Mouse (Mus musculus): ENCODE data around the gene Napa. TPM values are rescaled to one million over a fixed set of nuclear protein-coding genes. Genes with fewer than 3 reads are reported as not detected.
A peak's percentile ranks its signal among the peaks of the same experiment; 100 is the strongest.

The Napa gene
- total RNA-seq (2021) (100 to 1,000 TPM; 149 to 167 TPM), polyA plus RNA-seq (2012; rRNA removed) (316 and 381 TPM in 2 replicates)
- long read RNA-seq, transcript Napa-201 (11 exons, 2,517 nt), result major isoform, 198 of 231 reads
- long read RNA-seq, partial matches to known transcripts, result 4 of 231 reads
- long read RNA-seq, other reads (novel, unspliced or antisense), result 25 of 231 reads

DNA sequence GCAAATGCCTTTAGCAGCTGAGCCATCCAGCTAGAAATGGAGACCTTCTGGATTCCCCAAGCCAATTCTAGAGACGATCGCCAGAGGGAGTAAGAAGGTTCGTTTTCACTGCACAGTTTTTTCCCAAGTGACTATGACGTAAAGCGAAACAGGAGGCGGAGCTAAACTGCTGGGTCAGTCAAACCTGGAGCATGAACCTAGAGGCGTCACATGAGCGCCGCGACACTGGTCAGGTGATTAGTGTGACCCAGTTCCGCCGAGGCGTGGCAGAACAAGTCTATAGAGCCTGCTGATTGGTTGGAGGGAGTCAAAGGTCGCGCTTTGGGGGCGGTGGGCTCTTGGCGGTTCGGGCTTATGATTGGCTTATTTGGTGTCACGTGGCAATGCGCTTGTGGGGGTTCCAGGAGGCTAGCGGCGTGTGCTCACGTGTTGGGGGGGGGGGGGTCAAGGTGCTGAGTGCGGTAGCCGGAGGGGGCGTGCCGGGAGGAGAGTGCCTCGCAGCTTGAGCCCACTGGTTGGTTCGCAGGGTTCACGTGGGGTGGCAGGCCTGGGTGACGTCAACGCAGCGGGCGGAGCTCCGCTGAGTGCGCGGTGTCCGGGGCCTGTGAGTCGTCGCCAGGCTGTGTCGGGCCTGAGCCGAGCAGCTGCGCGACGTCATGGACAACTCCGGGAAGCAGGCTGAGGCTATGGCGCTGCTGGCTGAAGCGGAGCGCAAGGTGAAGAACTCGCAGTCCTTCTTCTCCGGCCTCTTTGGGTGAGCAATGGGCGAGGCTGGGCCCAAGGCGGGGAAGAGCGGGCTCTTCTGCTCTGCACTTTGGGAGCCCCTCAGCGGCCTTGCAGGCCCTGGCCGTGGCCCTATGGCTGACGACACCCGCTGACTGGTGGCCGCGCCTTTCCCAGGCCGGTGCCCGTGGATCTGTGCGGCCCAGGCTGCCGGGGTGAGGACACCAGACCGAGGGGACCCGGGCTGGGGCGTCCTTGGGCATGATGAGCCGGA is at the start of gene Napa:
Gene Napa, plus strand, starts transcription at position 438 of the 997 bp plus-strand sequence.
- peak; percentile 99 for DNase-seq

GRCm38 (mm10) chr7:16048675-16049575 is 49.3 kb upstream of the Napa start:
- no peak for DNase-seq

- no peak for DNase-seq
These were observed 48.7 kb upstream of the Napa start for GRCm38 (mm10) chr7:16049576-16049915.

- no peak for DNase-seq
These were observed 47.7 kb upstream of the Napa start for GRCm38 (mm10) chr7:16050600-16050999.

- peak; percentile 81 for DNase-seq
These were observed 46.2 kb upstream of the Napa start for GRCm38 (mm10) chr7:16051883-16052595.

DNA sequence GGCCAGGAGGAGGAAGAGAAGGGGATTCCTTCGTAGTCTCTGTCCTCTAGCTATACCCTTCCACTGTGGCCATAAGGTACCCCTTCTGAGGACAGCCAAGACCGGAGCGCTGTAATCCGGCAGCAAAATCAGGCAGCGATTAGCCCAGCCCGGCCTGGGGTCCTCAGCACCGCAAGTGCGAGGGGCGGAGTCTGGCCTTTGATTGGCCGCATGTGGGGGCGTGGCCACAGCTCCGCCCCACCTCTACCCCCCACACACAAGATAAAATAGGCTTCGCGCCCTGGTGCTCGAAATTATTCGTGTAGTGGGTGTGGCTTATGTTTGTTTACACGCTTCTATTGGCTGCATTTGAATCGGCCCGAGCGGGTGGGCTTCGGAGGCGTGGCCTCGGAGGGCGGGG is 45.6 kb upstream of the Napa start:
- DNase-seq, result peak; percentile 98

- DNase-seq, result no peak
These were observed 45.2 kb upstream of the Napa start for GRCm38 (mm10) chr7:16053105-16053504.

- no peak for DNase-seq
These were observed 43.3 kb upstream of the Napa start for GRCm38 (mm10) chr7:16054966-16055365.

DNA sequence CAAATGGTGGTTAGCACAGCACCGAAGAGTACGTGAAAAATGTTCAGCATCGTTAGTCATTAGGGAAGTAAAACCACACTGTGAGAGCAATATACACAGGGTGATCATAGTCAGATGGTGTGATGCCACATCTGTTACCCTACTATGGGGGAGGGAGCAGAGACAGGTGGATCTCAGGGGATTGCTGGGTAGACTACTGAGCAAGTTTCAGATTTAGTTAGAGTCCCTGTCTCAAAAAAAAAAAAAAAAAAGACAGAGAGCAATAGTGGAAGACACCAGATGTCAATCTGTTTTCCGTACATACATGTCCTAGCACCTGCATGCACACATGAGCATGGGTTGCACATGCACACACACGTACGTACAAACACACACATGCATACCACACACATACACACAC is 42.6 kb upstream of the Napa start:
- DNase-seq, result no peak

DNA sequence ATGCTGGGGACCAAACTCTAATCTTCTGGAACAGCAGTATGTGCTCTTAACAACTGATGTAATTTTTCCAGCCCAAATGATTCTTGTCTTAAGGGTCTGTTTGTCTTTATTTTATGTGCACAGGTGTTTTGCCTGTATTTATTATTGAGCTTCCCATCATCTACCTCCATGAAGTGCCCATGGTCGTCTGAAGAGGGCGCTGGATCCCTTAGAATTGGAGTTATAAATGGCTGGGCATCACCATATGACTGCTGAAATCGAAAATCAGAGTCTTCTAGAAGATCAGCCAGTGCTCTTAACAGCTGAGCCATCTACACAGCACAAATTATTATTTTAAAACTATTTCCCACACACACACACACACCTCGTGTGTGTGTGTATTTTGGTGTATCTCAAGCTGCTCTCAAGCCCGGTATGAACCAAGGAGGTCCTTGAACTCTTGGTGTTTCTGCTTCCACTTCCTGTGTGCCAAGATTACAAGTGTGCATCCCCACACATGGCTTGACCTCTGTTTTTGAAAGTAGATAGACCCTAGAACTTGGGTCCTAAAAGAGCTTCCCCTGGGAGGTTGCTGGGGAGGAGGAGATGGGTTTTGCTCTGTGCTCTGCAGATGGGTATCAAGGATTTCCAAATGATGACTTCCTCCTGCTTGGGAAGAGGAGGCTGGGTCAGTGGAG is 41.7 kb upstream of the Napa start:
- peak; percentile 38 for DNase-seq

GRCm38 (mm10) chr7:16057136-16057534 is 41.1 kb upstream of the Napa start:
- DNase-seq, result no peak

- no peak for DNase-seq
These were observed 36.8 kb upstream of the Napa start, which contains the start of gene Zfp541 for GRCm38 (mm10) chr7:16061219-16062098. Zfp541 (plus strand) TSS chr7:16061814.

DNA sequence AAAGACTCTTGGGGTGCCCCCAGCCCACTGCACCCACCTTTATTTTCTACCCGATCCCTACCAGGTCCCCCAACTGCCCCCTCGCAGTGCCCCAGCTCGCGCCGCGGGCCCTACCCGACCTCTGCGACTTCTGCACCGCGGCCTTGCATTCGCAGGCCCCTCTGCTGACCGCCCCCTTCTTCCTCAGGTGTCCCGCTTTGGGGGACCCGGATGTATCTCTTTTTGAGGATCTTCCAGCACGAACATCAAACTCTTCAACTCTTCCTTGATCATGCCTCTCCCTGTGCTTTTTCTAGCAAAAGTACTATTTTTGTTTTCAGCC is 36.2 kb upstream of the Napa start:
- no peak for DNase-seq

DNA sequence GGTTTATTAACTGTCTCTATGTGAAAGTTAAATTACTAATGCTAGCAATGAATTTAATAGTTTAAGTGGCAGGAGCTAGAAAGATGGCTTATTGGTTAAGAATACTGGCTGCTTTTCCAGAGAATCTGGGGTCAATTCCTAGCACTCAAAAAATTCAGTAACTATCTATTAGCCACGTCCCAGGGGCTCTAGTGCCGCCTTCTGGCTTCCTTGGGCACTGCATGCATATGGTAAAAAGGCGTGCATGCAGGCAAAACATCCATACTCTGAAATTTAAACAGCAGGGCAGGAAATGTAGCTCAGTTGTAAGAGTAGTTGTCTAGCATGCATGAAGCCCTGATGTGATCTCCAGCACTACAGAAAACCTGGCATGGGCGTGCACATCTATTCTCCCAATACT is 34.8 kb upstream of the Napa start:
- no peak for DNase-seq

GRCm38 (mm10) chr7:16070846-16071245 is 27.4 kb upstream of the Napa start:
- no peak for DNase-seq

DNA sequence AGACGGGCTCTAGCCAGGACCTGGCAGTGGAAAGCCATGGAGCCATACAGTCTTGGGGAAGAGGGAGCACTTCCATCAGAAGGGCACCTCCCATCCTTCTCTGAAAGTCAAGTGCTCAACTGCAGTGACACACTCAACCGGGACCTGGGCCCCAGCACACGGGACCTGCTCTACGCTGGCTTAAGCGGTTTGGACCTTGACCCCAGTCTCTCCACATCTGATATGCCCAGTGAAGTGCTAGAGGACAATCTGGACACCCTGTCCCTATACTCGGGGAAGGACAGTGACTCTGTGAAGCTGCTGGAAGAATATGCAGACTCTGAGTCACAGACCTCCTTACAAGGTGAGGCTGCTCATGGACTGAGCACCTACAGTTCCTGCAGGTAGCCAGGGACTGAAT is 26.4 kb upstream of the Napa start:
- DNase-seq, result peak; percentile 30

GRCm38 (mm10) chr7:16079947-16080346 is 18.3 kb upstream of the Napa start:
- DNase-seq, result no peak

GRCm38 (mm10) chr7:16080581-16080980 is 17.7 kb upstream of the Napa start:
- DNase-seq, result no peak

- no peak for DNase-seq
These were observed 14.9 kb upstream of the Napa start for GRCm38 (mm10) chr7:16083361-16083760.

DNA sequence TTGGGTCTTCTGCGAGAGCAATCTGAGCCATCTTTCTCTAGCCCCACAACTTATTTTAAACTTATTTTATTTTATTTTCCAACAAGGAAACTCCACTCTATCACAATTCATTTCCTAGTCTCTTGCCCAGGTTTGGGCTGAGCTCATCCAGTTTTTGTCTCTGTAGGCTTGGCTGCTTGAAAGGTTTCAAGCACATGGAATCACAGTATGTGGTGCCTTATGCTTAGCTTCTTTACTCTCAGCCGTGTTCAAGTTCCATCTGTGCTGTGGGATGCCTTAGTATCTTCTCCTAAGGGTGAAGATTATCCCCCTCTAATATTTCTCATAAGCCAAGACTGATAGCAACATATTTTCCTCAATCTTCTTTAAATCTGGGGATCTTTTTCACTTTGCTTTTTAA is 10.7 kb upstream of the Napa start:
- no peak for DNase-seq

All from adrenal gland, adult 2 months (tissue).